Mouse (Mus musculus): ENCODE results near the gene Nup160. TPM values are rescaled to one million over a fixed set of nuclear protein-coding genes. Genes with fewer than 3 reads are reported as not detected.

Nup160 gene
- polyA plus RNA-seq, 1 experiment: 4.9 TPM

DNA sequence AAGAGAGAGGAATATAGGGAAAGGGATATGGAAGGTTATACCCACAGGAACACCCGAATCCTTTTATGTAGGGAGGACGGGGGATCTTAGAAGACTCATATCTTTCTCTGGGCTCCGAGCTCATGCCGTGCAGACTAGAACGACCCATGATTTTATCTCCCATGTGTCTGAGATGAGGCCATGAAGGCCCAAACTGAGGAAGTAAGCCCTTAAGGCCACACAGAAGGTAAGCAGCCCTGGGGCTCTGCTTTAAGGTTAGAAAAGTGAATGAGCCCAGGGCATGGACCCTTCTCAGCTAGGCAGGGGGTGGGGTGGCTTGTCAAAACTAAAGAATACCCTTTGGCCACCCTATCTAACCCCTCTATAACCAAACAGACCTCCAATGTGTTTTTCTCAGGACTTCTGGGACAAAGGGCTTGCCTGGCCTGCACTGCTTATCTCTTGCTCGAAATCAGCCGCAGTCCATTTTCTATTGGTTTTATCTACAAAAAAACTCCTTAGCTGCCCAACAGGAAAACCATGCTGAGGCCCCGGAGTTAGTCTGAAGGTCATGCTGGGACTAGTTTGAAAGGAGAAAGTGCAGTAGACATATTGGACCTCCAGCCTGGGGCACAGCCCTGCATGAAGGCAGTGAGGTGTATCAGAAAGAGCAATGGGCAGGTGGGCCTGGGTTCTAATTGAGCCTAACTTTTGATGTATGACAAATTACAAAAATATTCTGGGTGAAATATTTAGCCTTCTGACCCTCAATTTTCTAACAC lies 37.8 kb upstream of the Nup160 start:
- no peak overlapping the region for H3K27ac ChIP-seq (ENCODE audit: insufficient read depth, low read depth, low read length)
- no peaks in the 10 kb centered on the region for H3K27me3 ChIP-seq (replicated peaks; ENCODE audit: control insufficient read depth, insufficient read depth, low read length)
- no peak overlapping the region for H3K4me3 ChIP-seq (ENCODE audit: insufficient read depth, low read depth, low read length)
- TF ChIP-seq POLR2A (IDR thresholded peaks at IDR 0.05; ENCODE audit: low read depth, low read length) (no peak), CTCF (conservative IDR thresholded peaks at IDR 0.05; ENCODE audit: insufficient read depth, insufficient read length, low read depth, low read length) (no peak)
- no peak for DNase-seq
- WGBS: 81% methylated on average over 8 of the region's 8 CpGs
- H3K4me1 ChIP-seq (ENCODE audit: control insufficient read depth, insufficient read depth, low read length): peaks cover 3% of the 10 kb centered on the region; the same call in 1 of the 2 replicates
- H3K36me3 ChIP-seq (ENCODE audit: control insufficient read depth, insufficient read depth, low read length): no peaks in the 10 kb centered on the region

- Histone ChIP-seq H3K4me1 (ENCODE audit: control insufficient read depth, insufficient read depth, low read length) (peaks cover 3% of the 10 kb centered on the region; the same call in 1 of the 2 replicates), H3K4me3 (ENCODE audit: insufficient read depth, low read depth, low read length) (no peak overlapping the region), H3K36me3 (ENCODE audit: control insufficient read depth, insufficient read depth, low read length) (no peaks in the 10 kb centered on the region), H3K27me3 (replicated peaks; ENCODE audit: control insufficient read depth, insufficient read depth, low read length) (no peaks in the 10 kb centered on the region), H3K27ac (ENCODE audit: insufficient read depth, low read depth, low read length) (no peak overlapping the region)
- DNase-seq: peak; percentile 67
- TF ChIP-seq POLR2A (IDR thresholded peaks at IDR 0.05; ENCODE audit: low read depth, low read length): no peak
- no peak for TF ChIP-seq CTCF (conservative IDR thresholded peaks at IDR 0.05; ENCODE audit: insufficient read depth, insufficient read length, low read depth, low read length)
- WGBS: 44% methylated on average over 5 of the region's 5 CpGs
Observed at GRCm38 (mm10) chr2:90639747-90640699, 37.0 kb upstream of the Nup160 start.

DNA sequence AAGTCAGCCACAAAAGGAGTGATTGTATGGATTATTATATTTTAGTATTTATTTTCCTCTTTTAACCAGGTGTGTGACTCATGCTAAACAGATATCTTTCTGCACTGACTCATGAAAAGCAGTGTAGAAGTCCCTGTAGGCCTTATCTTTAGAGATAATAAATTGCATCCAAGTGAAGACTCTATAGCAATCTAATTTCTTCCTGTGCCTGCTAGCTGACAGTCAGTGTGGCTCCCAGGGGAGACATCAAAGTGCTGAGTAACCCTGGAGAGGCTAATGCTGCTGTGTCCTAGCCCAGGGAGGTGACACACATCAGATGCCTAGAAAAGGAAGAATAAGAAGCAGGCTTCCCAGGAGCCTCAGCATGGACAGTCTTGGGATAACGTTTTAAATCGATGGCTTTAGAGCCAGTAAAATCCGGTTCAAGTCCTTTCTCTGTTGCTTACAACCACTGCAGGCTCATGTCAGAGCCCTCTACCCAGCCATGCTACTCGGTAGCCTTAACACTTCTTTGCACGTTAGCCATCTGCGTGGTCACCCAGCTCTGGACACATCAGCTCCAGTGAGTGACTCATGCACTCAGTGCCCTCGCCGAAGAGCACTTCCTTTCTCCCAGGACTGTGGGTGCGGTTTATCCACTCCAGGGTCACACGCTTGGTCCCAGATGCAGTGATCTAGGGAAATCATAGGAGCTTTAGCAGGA lies 35.9 kb upstream of the Nup160 start:
- WGBS: 71% methylated on average over 10 of the region's 10 CpGs
- DNase-seq: no peak
- Histone ChIP-seq H3K27me3 (replicated peaks; ENCODE audit: control insufficient read depth, insufficient read depth, low read length) (no peaks in the 10 kb centered on the region), H3K27ac (ENCODE audit: insufficient read depth, low read depth, low read length) (no peak overlapping the region), H3K4me3 (ENCODE audit: insufficient read depth, low read depth, low read length) (no peak overlapping the region), H3K4me1 (ENCODE audit: control insufficient read depth, insufficient read depth, low read length) (peaks cover 3% of the 10 kb centered on the region; the same call in 1 of the 2 replicates), H3K36me3 (ENCODE audit: control insufficient read depth, insufficient read depth, low read length) (no peaks in the 10 kb centered on the region)
- TF ChIP-seq POLR2A (IDR thresholded peaks at IDR 0.05; ENCODE audit: low read depth, low read length) (no peak), CTCF (conservative IDR thresholded peaks at IDR 0.05; ENCODE audit: insufficient read depth, insufficient read length, low read depth, low read length) (no peak)

GRCm38 (mm10) chr2:90641710-90642039 lies 35.3 kb upstream of the Nup160 start:
- DNase-seq: no peak
- no peaks in the 10 kb centered on the region for H3K36me3 ChIP-seq (ENCODE audit: control insufficient read depth, insufficient read depth, low read length)
- no peak overlapping the region for H3K27ac ChIP-seq (ENCODE audit: insufficient read depth, low read depth, low read length)
- no peak for TF ChIP-seq CTCF (conservative IDR thresholded peaks at IDR 0.05; ENCODE audit: insufficient read depth, insufficient read length, low read depth, low read length)
- no peak for TF ChIP-seq POLR2A (IDR thresholded peaks at IDR 0.05; ENCODE audit: low read depth, low read length)
- WGBS: 89% methylated on average over 4 of the region's 4 CpGs
- H3K4me3 ChIP-seq (ENCODE audit: insufficient read depth, low read depth, low read length): no peak overlapping the region
- H3K4me1 ChIP-seq (ENCODE audit: control insufficient read depth, insufficient read depth, low read length): peaks cover 3% of the 10 kb centered on the region; the same call in 1 of the 2 replicates
- no peaks in the 10 kb centered on the region for H3K27me3 ChIP-seq (replicated peaks; ENCODE audit: control insufficient read depth, insufficient read depth, low read length)

DNA sequence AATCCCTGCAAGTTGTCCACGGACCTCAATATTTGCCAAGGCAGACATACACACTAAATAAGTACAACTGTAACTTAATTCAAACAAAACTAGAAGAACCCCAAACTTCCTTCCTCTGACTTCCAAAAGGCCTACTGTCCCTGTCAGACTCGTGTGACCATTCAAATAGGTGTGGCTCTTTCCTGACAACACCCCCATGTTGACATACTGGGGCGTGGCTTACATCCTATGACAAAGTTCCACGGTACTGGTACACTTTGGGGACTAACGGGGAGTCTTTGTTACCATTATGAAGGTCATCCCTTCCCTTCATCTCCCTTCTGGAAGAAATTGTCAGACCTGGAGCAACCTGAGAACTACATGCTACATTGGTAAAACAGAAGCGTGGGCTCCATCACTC lies 29.9 kb upstream of the Nup160 start:
- H3K36me3 ChIP-seq (ENCODE audit: control insufficient read depth, insufficient read depth, low read length): no peaks in the 10 kb centered on the region
- H3K27me3 ChIP-seq (replicated peaks; ENCODE audit: control insufficient read depth, insufficient read depth, low read length): no peaks in the 10 kb centered on the region
- no peak for DNase-seq
- TF ChIP-seq POLR2A (IDR thresholded peaks at IDR 0.05; ENCODE audit: low read depth, low read length): no peak
- TF ChIP-seq CTCF (conservative IDR thresholded peaks at IDR 0.05; ENCODE audit: insufficient read depth, insufficient read length, low read depth, low read length): no peak
- no peaks in the 10 kb centered on the region for H3K4me1 ChIP-seq (ENCODE audit: control insufficient read depth, insufficient read depth, low read length)
- H3K4me3 ChIP-seq (ENCODE audit: insufficient read depth, low read depth, low read length): no peak overlapping the region
- 78% methylated on average over 6 of the region's 6 CpGs for WGBS
- H3K27ac ChIP-seq (ENCODE audit: insufficient read depth, low read depth, low read length): no peak overlapping the region

GRCm38 (mm10) chr2:90649405-90649804 lies 27.6 kb upstream of the Nup160 start:
- H3K27me3 ChIP-seq (replicated peaks; ENCODE audit: control insufficient read depth, insufficient read depth, low read length): no peaks in the 10 kb centered on the region
- 88% methylated on average over 3 of the region's 3 CpGs for WGBS
- no peak for TF ChIP-seq POLR2A (IDR thresholded peaks at IDR 0.05; ENCODE audit: low read depth, low read length)
- TF ChIP-seq CTCF (conservative IDR thresholded peaks at IDR 0.05; ENCODE audit: insufficient read depth, insufficient read length, low read depth, low read length): no peak

More at GRCm38 (mm10) chr2:90649405-90649804, 27.6 kb upstream of the Nup160 start:
- Histone ChIP-seq H3K27ac (ENCODE audit: insufficient read depth, low read depth, low read length) (no peak overlapping the region), H3K36me3 (ENCODE audit: control insufficient read depth, insufficient read depth, low read length) (no peaks in the 10 kb centered on the region), H3K4me1 (ENCODE audit: control insufficient read depth, insufficient read depth, low read length) (no peaks in the 10 kb centered on the region), H3K4me3 (ENCODE audit: insufficient read depth, low read depth, low read length) (no peak overlapping the region)
- no peak for DNase-seq
